Mouse (Mus musculus): ENCODE data around the gene Cers3. TPM values are rescaled to one million over a fixed set of nuclear protein-coding genes. Genes with fewer than 3 reads are reported as not detected.

Cers3 gene
- polyA plus RNA-seq, 1 experiment, result 0.73 TPM

GRCm38 (mm10) chr7:66806801-66807200 lies 63.5 kb downstream of the Cers3 start:
- TF ChIP-seq POLR2A (IDR thresholded peaks at IDR 0.05; ENCODE audit: insufficient read depth, low read length) (no peak), CTCF (IDR thresholded peaks at IDR 0.05; ENCODE audit: low read depth, low read length) (no peak), EP300 (IDR thresholded peaks at IDR 0.05; ENCODE audit: insufficient read depth, low read depth, low read length) (no peak)
- no peaks in the 10 kb centered on the region for H3K36me3 ChIP-seq (ENCODE audit: control insufficient read depth, insufficient read depth, low read length, poor library complexity, severe bottlenecking)
- H3K4me1 ChIP-seq (ENCODE audit: control insufficient read depth, insufficient read depth, low read length), result no peaks in the 10 kb centered on the region
- H3K9me3 ChIP-seq (replicated peaks; ENCODE audit: control insufficient read depth, insufficient read depth, low read length, poor library complexity, severe bottlenecking), result no peaks in the 10 kb centered on the region
- H3K4me3 ChIP-seq (ENCODE audit: low read depth, low read length), result no peak overlapping the region
- H3K27me3 ChIP-seq (ENCODE audit: control insufficient read depth, insufficient read depth, low read length, poor library complexity, severe bottlenecking), result no peaks in the 10 kb centered on the region
- H3K27ac ChIP-seq (ENCODE audit: insufficient read depth, low read length), result no peak overlapping the region
- no peak overlapping the region for H3K9ac ChIP-seq (ENCODE audit: low read depth, poor library complexity, severe bottlenecking)

GRCm38 (mm10) chr7:66810436-66810835 lies 67.1 kb downstream of the Cers3 start:
- no peaks in the 10 kb centered on the region for H3K36me3 ChIP-seq (ENCODE audit: control insufficient read depth, insufficient read depth, low read length, poor library complexity, severe bottlenecking)
- TF ChIP-seq POLR2A (IDR thresholded peaks at IDR 0.05; ENCODE audit: insufficient read depth, low read length), result no peak
- TF ChIP-seq EP300 (IDR thresholded peaks at IDR 0.05; ENCODE audit: insufficient read depth, low read depth, low read length), result no peak
- no peak for TF ChIP-seq CTCF (IDR thresholded peaks at IDR 0.05; ENCODE audit: low read depth, low read length)

GRCm38 (mm10) chr7:66811294-66811693 lies 68.0 kb downstream of the Cers3 start:
- H3K9ac ChIP-seq (ENCODE audit: low read depth, poor library complexity, severe bottlenecking), result no peak overlapping the region
- no peaks in the 10 kb centered on the region for H3K4me1 ChIP-seq (ENCODE audit: control insufficient read depth, insufficient read depth, low read length)
- no peak overlapping the region for H3K27ac ChIP-seq (ENCODE audit: insufficient read depth, low read length)
- TF ChIP-seq EP300 (IDR thresholded peaks at IDR 0.05; ENCODE audit: insufficient read depth, low read depth, low read length) (no peak), CTCF (IDR thresholded peaks at IDR 0.05; ENCODE audit: low read depth, low read length) (no peak), POLR2A (IDR thresholded peaks at IDR 0.05; ENCODE audit: insufficient read depth, low read length) (no peak)
- H3K4me3 ChIP-seq (ENCODE audit: low read depth, low read length), result no peak overlapping the region
- no peaks in the 10 kb centered on the region for H3K27me3 ChIP-seq (ENCODE audit: control insufficient read depth, insufficient read depth, low read length, poor library complexity, severe bottlenecking)
- H3K36me3 ChIP-seq (ENCODE audit: control insufficient read depth, insufficient read depth, low read length, poor library complexity, severe bottlenecking), result no peaks in the 10 kb centered on the region
- no peaks in the 10 kb centered on the region for H3K9me3 ChIP-seq (replicated peaks; ENCODE audit: control insufficient read depth, insufficient read depth, low read length, poor library complexity, severe bottlenecking)

More at GRCm38 (mm10) chr7:66810436-66810835, 67.1 kb downstream of the Cers3 start:
- Histone ChIP-seq H3K4me1 (ENCODE audit: control insufficient read depth, insufficient read depth, low read length) (no peaks in the 10 kb centered on the region), H3K27ac (ENCODE audit: insufficient read depth, low read length) (no peak overlapping the region), H3K27me3 (ENCODE audit: control insufficient read depth, insufficient read depth, low read length, poor library complexity, severe bottlenecking) (no peaks in the 10 kb centered on the region), H3K9ac (ENCODE audit: low read depth, poor library complexity, severe bottlenecking) (no peak overlapping the region), H3K9me3 (replicated peaks; ENCODE audit: control insufficient read depth, insufficient read depth, low read length, poor library complexity, severe bottlenecking) (no peaks in the 10 kb centered on the region), H3K4me3 (ENCODE audit: low read depth, low read length) (no peak overlapping the region)

GRCm38 (mm10) chr7:66812289-66812688 lies 69.0 kb downstream of the Cers3 start:
- Histone ChIP-seq H3K4me1 (ENCODE audit: control insufficient read depth, insufficient read depth, low read length) (no peaks in the 10 kb centered on the region), H3K27me3 (ENCODE audit: control insufficient read depth, insufficient read depth, low read length, poor library complexity, severe bottlenecking) (no peaks in the 10 kb centered on the region), H3K36me3 (ENCODE audit: control insufficient read depth, insufficient read depth, low read length, poor library complexity, severe bottlenecking) (no peaks in the 10 kb centered on the region), H3K27ac (ENCODE audit: insufficient read depth, low read length) (no peak overlapping the region), H3K9ac (ENCODE audit: low read depth, poor library complexity, severe bottlenecking) (no peak overlapping the region), H3K4me3 (ENCODE audit: low read depth, low read length) (no peak overlapping the region), H3K9me3 (replicated peaks; ENCODE audit: control insufficient read depth, insufficient read depth, low read length, poor library complexity, severe bottlenecking) (no peaks in the 10 kb centered on the region)
- TF ChIP-seq POLR2A (IDR thresholded peaks at IDR 0.05; ENCODE audit: insufficient read depth, low read length), result no peak
- TF ChIP-seq CTCF (IDR thresholded peaks at IDR 0.05; ENCODE audit: low read depth, low read length), result no peak
- TF ChIP-seq EP300 (IDR thresholded peaks at IDR 0.05; ENCODE audit: insufficient read depth, low read depth, low read length), result no peak

DNA sequence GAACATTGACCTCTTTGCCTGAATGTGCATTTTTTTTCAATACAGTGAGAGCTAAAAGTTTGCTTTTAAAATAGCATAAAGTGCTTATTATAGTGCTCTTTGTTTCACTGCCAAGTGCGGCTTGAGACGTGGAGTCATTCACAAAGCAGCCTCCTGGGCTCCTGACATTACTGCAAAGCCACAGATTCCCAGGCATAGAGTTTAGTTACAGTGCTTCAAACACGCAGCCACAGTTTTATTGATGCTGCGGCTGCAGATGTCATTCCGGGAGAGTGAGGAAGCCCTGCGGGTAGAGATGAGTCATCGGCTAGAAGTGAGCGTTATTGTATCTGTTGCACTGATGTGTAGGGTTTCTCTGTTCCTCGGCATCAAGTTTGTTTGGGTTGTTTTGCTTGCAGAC lies 69.4 kb downstream of the Cers3 start:
- no peak overlapping the region for H3K4me3 ChIP-seq (ENCODE audit: low read depth, low read length)
- H3K36me3 ChIP-seq (ENCODE audit: control insufficient read depth, insufficient read depth, low read length, poor library complexity, severe bottlenecking), result no peaks in the 10 kb centered on the region
- TF ChIP-seq EP300 (IDR thresholded peaks at IDR 0.05; ENCODE audit: insufficient read depth, low read depth, low read length) (no peak), CTCF (IDR thresholded peaks at IDR 0.05; ENCODE audit: low read depth, low read length) (no peak), POLR2A (IDR thresholded peaks at IDR 0.05; ENCODE audit: insufficient read depth, low read length) (no peak)

GRCm38 (mm10) chr7:66813172-66813571 lies 69.9 kb downstream of the Cers3 start:
- Histone ChIP-seq H3K4me1 (ENCODE audit: control insufficient read depth, insufficient read depth, low read length) (no peaks in the 10 kb centered on the region), H3K27ac (ENCODE audit: insufficient read depth, low read length) (no peak overlapping the region), H3K9me3 (replicated peaks; ENCODE audit: control insufficient read depth, insufficient read depth, low read length, poor library complexity, severe bottlenecking) (no peaks in the 10 kb centered on the region), H3K4me3 (ENCODE audit: low read depth, low read length) (no peak overlapping the region), H3K27me3 (ENCODE audit: control insufficient read depth, insufficient read depth, low read length, poor library complexity, severe bottlenecking) (no peaks in the 10 kb centered on the region), H3K36me3 (ENCODE audit: control insufficient read depth, insufficient read depth, low read length, poor library complexity, severe bottlenecking) (no peaks in the 10 kb centered on the region), H3K9ac (ENCODE audit: low read depth, poor library complexity, severe bottlenecking) (no peak overlapping the region)
- TF ChIP-seq POLR2A (IDR thresholded peaks at IDR 0.05; ENCODE audit: insufficient read depth, low read length) (no peak), CTCF (IDR thresholded peaks at IDR 0.05; ENCODE audit: low read depth, low read length) (no peak), EP300 (IDR thresholded peaks at IDR 0.05; ENCODE audit: insufficient read depth, low read depth, low read length) (no peak)

More for the DNA sequence above, 69.4 kb downstream of the Cers3 start:
- H3K9me3 ChIP-seq (replicated peaks; ENCODE audit: control insufficient read depth, insufficient read depth, low read length, poor library complexity, severe bottlenecking), result no peaks in the 10 kb centered on the region
- H3K4me1 ChIP-seq (ENCODE audit: control insufficient read depth, insufficient read depth, low read length), result no peaks in the 10 kb centered on the region
- H3K27ac ChIP-seq (ENCODE audit: insufficient read depth, low read length), result no peak overlapping the region
- H3K9ac ChIP-seq (ENCODE audit: low read depth, poor library complexity, severe bottlenecking), result no peak overlapping the region
- H3K27me3 ChIP-seq (ENCODE audit: control insufficient read depth, insufficient read depth, low read length, poor library complexity, severe bottlenecking), result no peaks in the 10 kb centered on the region

All from ES-Bruce4 (cell line).